Mouse (Mus musculus): ENCODE data around the gene Phactr3. TPM values are rescaled to one million over a fixed set of nuclear protein-coding genes. Genes with fewer than 3 reads are reported as not detected.
"Not testable (repeated sequence)": the region's sequence is repeated elsewhere in the genome, so short reads cannot be mapped to it uniquely, and the experiment has no call there.

Phactr3 gene
- 0.48 and 0.56 TPM in 2 replicates for polyA plus RNA-seq (2012; rRNA removed)
- polyA plus RNA-seq (2014; fragmentation: Nextera tagmentation; extraction: Ambion mirVana), result 0.46 and 0.55 TPM in 2 replicates

DNA sequence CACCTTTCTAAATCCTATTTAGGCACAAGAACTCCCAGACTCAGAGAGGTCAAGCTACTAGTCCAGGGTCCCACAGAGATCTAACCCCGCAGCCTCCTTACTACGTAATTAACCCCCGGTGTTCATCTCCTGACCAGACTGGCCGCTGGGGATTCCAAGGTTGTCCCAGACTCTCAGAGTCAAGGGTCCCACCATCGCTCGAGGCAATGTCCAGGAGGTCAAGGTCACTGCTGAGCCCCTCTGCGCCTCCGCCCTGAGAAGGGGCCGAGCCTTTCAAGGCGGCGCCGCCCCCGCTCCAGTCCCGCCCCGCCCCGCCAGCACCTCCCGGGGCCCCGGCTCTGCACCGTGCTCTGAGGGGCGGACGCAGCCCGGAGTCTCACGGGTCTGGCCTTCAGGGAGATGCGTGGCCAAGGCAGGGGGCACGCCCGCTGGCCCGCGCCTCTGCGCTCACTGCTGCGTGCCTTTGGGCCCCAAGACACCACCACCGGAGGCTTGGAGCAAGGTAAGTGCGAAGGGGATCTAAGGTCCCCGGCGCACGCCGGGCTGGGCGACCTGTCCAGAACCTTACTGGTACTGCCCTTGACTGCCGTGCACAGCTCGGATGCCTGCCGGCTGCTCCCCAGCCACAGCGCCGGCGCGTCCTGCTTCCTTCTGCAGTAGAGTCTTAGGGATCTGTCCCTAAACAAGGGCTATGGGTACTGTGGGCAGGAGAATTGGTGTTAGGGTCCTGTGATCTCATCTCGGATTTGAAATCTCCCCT, at the start of gene Phactr3:
TSS of gene Phactr3 (plus strand) at position 175 of the 760 bp plus-strand sequence.
- Histone ChIP-seq H3K4me1 (ENCODE audit: control insufficient read depth, insufficient read depth, low read length) (0 out of 2 replicates have a peak, but pooled peaks cover 13% of the 10 kb centered on the region), H3K27me3 (ENCODE audit: control insufficient read depth, insufficient read depth, low read length) (peaks cover 10% of the 10 kb centered on the region; the same call in 1 of the 2 replicates), H3K4me3 (replicated peaks; ENCODE audit: low read length) (peak within 1 kb of the TSS; percentile 42), H3K36me3 (ENCODE audit: control insufficient read depth, insufficient read depth, low read length) (no peaks in the 10 kb centered on the region), H3K9ac (ENCODE audit: low read depth, low read length, severe bottlenecking) (peak within 1 kb of the TSS; percentile 52; the same call in 1 of the 2 replicates), H3K9me3 (ENCODE audit: control insufficient read depth, low read length) (no peaks in the 10 kb centered on the region), H3K27ac (replicated peaks; ENCODE audit: low read depth, low read length) (no peak within 1 kb of the TSS), H3K4me2 (replicated peaks; ENCODE audit: low read depth, low read length, severe bottlenecking) (peak within 1 kb of the TSS; percentile 95)
- WGBS, result 2% methylated on average over 31 of the region's 45 CpGs
- DNase-seq (ENCODE audit: low spot score) (no peak), ATAC-seq (ENCODE audit: low FRiP score, low read depth) (peak; percentile 23; the same call in 1 of the 2 replicates)
- no peak for TF ChIP-seq POLR2A (IDR thresholded peaks at IDR 0.05; ENCODE audit: borderline replicate concordance, extremely low read depth, insufficient read depth, insufficient read length)

DNA sequence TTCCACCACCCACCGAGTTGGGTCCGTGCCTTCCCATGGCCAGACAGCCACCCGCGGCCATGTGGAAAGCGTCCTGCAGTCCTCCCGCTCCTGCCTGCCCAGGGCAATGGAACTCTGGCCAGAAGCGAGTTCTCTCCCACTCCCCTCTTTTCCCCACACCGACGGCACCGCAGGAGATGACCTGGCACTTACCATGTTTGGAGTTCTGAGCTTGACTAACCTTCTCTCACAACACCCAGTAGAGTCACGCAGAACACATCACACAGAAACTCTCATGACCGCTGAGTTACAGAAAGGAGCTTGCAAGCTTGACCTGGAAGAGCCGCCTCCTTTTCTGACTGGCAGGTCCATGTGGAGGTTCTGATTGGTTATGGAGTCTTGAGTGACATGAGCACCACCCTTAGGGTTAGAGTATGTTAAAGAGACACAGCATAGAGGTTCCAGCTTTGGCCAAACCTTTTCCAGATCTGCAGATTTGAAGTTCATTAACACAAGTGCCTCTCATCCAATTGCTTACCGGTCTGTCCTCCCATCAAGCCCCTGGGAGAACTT, 40.5 kb upstream of the Phactr3 start, which contains the start of gene Zfp931:
TSS of gene Zfp931 (minus strand) at position 311 of the 552 bp plus-strand sequence.
- H3K9me3 ChIP-seq (ENCODE audit: control insufficient read depth, low read length); H3K4me1 ChIP-seq (ENCODE audit: control insufficient read depth, insufficient read depth, low read length); H3K36me3 ChIP-seq (ENCODE audit: control insufficient read depth, insufficient read depth, low read length); DNase-seq (ENCODE audit: low spot score); ATAC-seq (ENCODE audit: low FRiP score, low read depth); H3K27me3 ChIP-seq (ENCODE audit: control insufficient read depth, insufficient read depth, low read length); H3K27ac ChIP-seq (replicated peaks; ENCODE audit: low read depth, low read length): not testable (repeated sequence)
- Histone ChIP-seq H3K9ac (ENCODE audit: low read depth, low read length, severe bottlenecking) (peak within 1 kb of the TSS; percentile 34; the same call in 1 of the 2 replicates), H3K4me3 (replicated peaks; ENCODE audit: low read length) (peak within 1 kb of the TSS; percentile 38), H3K4me2 (replicated peaks; ENCODE audit: low read depth, low read length, severe bottlenecking) (peak within 1 kb of the TSS; percentile 39)
- WGBS, result no CpG with 5 or more reads among the region's 14 CpGs

DNA sequence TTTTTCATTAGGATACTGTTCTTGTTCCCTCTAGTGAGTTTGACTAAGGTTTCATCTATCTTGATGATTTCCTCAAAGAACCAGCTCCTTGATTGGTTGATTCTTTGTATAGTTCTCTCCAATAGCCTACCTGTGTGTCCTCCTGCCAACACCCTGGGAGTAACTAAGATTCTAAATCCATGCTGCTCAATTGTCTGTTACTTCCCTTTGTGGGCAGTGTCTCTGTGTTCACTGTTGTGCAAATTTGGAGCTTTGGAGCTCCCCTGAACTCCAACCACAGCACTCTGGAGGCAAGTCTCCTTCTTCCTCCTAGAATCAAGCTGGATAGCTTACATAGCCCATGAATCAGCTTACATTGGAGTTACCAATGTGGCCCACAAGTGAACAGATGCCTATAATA, 29.2 kb upstream of the Phactr3 start:
- no peak overlapping the region for H3K27ac ChIP-seq (replicated peaks; ENCODE audit: low read depth, low read length)
- no peaks in the 10 kb centered on the region for H3K27me3 ChIP-seq (ENCODE audit: control insufficient read depth, insufficient read depth, low read length)
- H3K36me3 ChIP-seq (ENCODE audit: control insufficient read depth, insufficient read depth, low read length), result no peaks in the 10 kb centered on the region

DNA sequence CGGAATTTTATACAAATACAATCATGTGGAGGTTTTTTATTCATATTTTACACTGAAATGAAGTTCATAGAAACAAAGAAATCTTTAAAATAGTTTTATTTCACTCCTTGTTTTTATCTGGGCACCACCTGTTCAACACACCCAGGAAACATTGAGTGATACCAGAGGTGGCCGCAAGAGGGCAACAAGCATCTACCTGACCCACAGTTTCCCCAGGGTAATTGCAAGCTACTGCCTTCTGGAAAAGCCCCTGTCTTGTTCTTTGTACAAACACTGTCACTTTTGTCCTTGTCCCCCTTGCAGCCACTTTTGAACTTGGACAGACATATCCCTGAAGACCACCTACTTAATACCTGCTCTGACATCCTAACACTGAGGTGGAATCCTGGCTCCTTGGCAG, 20.8 kb upstream of the Phactr3 start:
- no peaks in the 10 kb centered on the region for H3K9me3 ChIP-seq (ENCODE audit: control insufficient read depth, low read length)
- H3K4me3 ChIP-seq (replicated peaks; ENCODE audit: low read length), result no peak overlapping the region
- no peak overlapping the region for H3K4me2 ChIP-seq (replicated peaks; ENCODE audit: low read depth, low read length, severe bottlenecking)
- 1% methylated on average over 2 of the region's 2 CpGs for whole genome bisulfite sequencing
- H3K4me1 ChIP-seq (ENCODE audit: control insufficient read depth, insufficient read depth, low read length), result no peaks in the 10 kb centered on the region
- H3K36me3 ChIP-seq (ENCODE audit: control insufficient read depth, insufficient read depth, low read length), result no peaks in the 10 kb centered on the region
- H3K9ac ChIP-seq (ENCODE audit: low read depth, low read length, severe bottlenecking), result no peak overlapping the region
- no peak overlapping the region for H3K27ac ChIP-seq (replicated peaks; ENCODE audit: low read depth, low read length)
- ATAC-seq (ENCODE audit: low FRiP score, low read depth), result no peak
- no peak for TF ChIP-seq POLR2A (IDR thresholded peaks at IDR 0.05; ENCODE audit: borderline replicate concordance, extremely low read depth, insufficient read depth, insufficient read length)
- no peaks in the 10 kb centered on the region for H3K27me3 ChIP-seq (ENCODE audit: control insufficient read depth, insufficient read depth, low read length)
- peak; percentile 33 for DNase-seq (ENCODE audit: low spot score)

More for the DNA sequence above, 29.2 kb upstream of the Phactr3 start:
- no peak overlapping the region for H3K4me2 ChIP-seq (replicated peaks; ENCODE audit: low read depth, low read length, severe bottlenecking)
- TF ChIP-seq POLR2A (IDR thresholded peaks at IDR 0.05; ENCODE audit: borderline replicate concordance, extremely low read depth, insufficient read depth, insufficient read length), result no peak
- DNase-seq (ENCODE audit: low spot score) (no peak), ATAC-seq (ENCODE audit: low FRiP score, low read depth) (no peak)
- no peak overlapping the region for H3K9ac ChIP-seq (ENCODE audit: low read depth, low read length, severe bottlenecking)
- H3K4me3 ChIP-seq (replicated peaks; ENCODE audit: low read length), result no peak overlapping the region
- H3K9me3 ChIP-seq (ENCODE audit: control insufficient read depth, low read length), result no peaks in the 10 kb centered on the region
- H3K4me1 ChIP-seq (ENCODE audit: control insufficient read depth, insufficient read depth, low read length), result no peaks in the 10 kb centered on the region

DNA sequence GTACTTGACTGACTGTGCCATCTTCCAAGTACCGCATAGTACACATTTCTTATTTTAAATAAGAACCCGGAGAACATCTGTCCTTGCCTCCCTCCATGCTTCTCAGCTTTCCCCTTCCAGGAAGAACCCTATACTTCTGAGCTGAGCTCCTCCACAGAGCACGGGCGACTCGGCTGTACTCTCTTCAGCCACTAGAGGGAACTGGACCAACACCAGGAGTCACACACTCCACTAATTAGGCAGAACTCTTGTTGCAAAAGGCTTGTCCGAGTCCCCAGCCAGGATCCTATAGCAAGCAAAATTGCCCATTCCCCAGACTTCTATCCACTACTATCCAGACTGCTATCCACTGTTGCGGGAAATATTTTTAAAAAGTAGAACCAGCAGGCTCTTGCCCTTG, 16.8 kb upstream of the Phactr3 start:
- WGBS, result 13% methylated on average over 7 of the region's 7 CpGs
- Histone ChIP-seq H3K36me3 (ENCODE audit: control insufficient read depth, insufficient read depth, low read length) (no peaks in the 10 kb centered on the region), H3K9ac (ENCODE audit: low read depth, low read length, severe bottlenecking) (no peak overlapping the region), H3K27me3 (ENCODE audit: control insufficient read depth, insufficient read depth, low read length) (no peaks in the 10 kb centered on the region), H3K4me3 (replicated peaks; ENCODE audit: low read length) (no peak overlapping the region), H3K9me3 (ENCODE audit: control insufficient read depth, low read length) (no peaks in the 10 kb centered on the region), H3K4me2 (replicated peaks; ENCODE audit: low read depth, low read length, severe bottlenecking) (no peak overlapping the region), H3K4me1 (ENCODE audit: control insufficient read depth, insufficient read depth, low read length) (no peaks in the 10 kb centered on the region), H3K27ac (replicated peaks; ENCODE audit: low read depth, low read length) (no peak overlapping the region)
- TF ChIP-seq POLR2A (IDR thresholded peaks at IDR 0.05; ENCODE audit: borderline replicate concordance, extremely low read depth, insufficient read depth, insufficient read length), result no peak
- DNase-seq (ENCODE audit: low spot score) (no peak), ATAC-seq (ENCODE audit: low FRiP score, low read depth) (0 out of 2 replicates have a peak, but pooled peaks have one; percentile 39)
